Mouse (Mus musculus) forebrain, embryonic 16.5 days (tissue): ENCODE data around the gene Tmem117. TPM values are rescaled to one million over a fixed set of nuclear protein-coding genes. Genes with fewer than 3 reads are reported as not detected.

Experiments used
- ATAC-seq: fragments of 200-750 bp; cut with Nextera tagmentation; 2 replicates; pipeline ENCODE4 v1.8.0; 2017; ENCODE audit warnings: mild to moderate bottlenecking, moderate library complexity
- H3K27ac ChIP-seq: fragments of 300-500 bp; sonication (generic); 2 replicates; pipeline ENCODE4 v1.5.1; 2014; ENCODE audit warnings: low read length, control low read depth
- H3K27me3 ChIP-seq: fragments of 300-500 bp; sonication (generic); replicated peaks from 2 replicates; pipeline ENCODE4 v1.6.1; 2014; ENCODE audit warnings: low read length; ENCODE audit not compliant: control insufficient read depth, insufficient read depth
- H3K36me3 ChIP-seq: fragments of 300-500 bp; sonication (generic); 2 replicates; pipeline ENCODE4 v1.6.1; 2014; ENCODE audit not compliant: control insufficient read depth, insufficient read depth
- H3K4me1 ChIP-seq: fragments of 300-500 bp; sonication (generic); replicated peaks from 2 replicates; pipeline ENCODE4 v1.6.1; 2014; ENCODE audit warnings: low read length; ENCODE audit not compliant: control insufficient read depth, insufficient read depth
- H3K4me2 ChIP-seq: fragments of 300-500 bp; sonication (generic); 2 replicates; pipeline ENCODE4 v1.6.1; 2014; ENCODE audit warnings: mild to moderate bottlenecking, low read length, control low read depth
- H3K4me3 ChIP-seq: fragments of 300-500 bp; sonication (generic); replicated peaks from 2 replicates; pipeline ENCODE4 v1.5.1; 2014; ENCODE audit warnings: mild to moderate bottlenecking, low read length, control low read depth
- H3K9ac ChIP-seq: fragments of 300-500 bp; sonication (generic); replicated peaks from 2 replicates; pipeline ENCODE4 v1.6.1; 2014; ENCODE audit warnings: low read depth, low read length, control low read depth
- H3K9me3 ChIP-seq: fragments of 300-500 bp; sonication (generic); 2 replicates; pipeline ENCODE4 v1.6.1; 2016; ENCODE audit warnings: low read length; ENCODE audit not compliant: control insufficient read depth
- WGBS: fragments of 180-500 bp; shearing (Covaris S2); extraction: QIAGEN DNeasy Blood & Tissue Kit; methylation state at CpG from one replicate; pipeline ENCODE4 v1.1.7; 2014; 5-methylcytosine and 5-hydroxymethylcytosine counted together
- polyA plus RNA-seq: library from polyadenylated mRNA; unstranded; fragments of >200 nt; fragmentation: Nextera tagmentation; extraction: Ambion mirVana; gene quantifications from 2 replicates; pipeline ENCODE4 v1.2.1, GENCODE M21; 2015

Tmem117 gene
- polyA plus RNA-seq, 1 experiment from 2014 or later, result 5.4 TPM

- H3K4me1 ChIP-seq, result no peaks in the 10 kb centered on the region
- no peak for ATAC-seq
- no peak overlapping the region for H3K27ac ChIP-seq
- no peak overlapping the region for H3K4me2 ChIP-seq
- no peaks in the 10 kb centered on the region for H3K27me3 ChIP-seq
- no peak overlapping the region for H3K4me3 ChIP-seq
- H3K9ac ChIP-seq, result no peak overlapping the region
- WGBS, result 83% methylated on average over 2 of the region's 2 CpGs
- no peaks in the 10 kb centered on the region for H3K36me3 ChIP-seq
- no peaks in the 10 kb centered on the region for H3K9me3 ChIP-seq
Measured at GRCm38 (mm10) chr15:95145118-95145517, 516.1 kb downstream of the Tmem117 start.

Other genes with a start within 250 kb of the Tmem117 start
- 2.8 and 3.5 TPM in 2 replicates for gene Adamts20, start 163.8 kb upstream of the Tmem117 start, polyA plus RNA-seq
- 4.8 and 5.2 TPM in 2 replicates for gene Pus7l, start 85.7 kb upstream of the Tmem117 start, polyA plus RNA-seq
- 1.4 and 1.5 TPM in 2 replicates for gene Irak4, start 85.6 kb upstream of the Tmem117 start, polyA plus RNA-seq
- gene Twf1, start 39.3 kb upstream of the Tmem117 start, polyA plus RNA-seq, result 88.5 and 102 TPM in 2 replicates